Mouse (Mus musculus): ENCODE data around the gene Setd1a. TPM values are rescaled to one million over a fixed set of nuclear protein-coding genes. Genes with fewer than 3 reads are reported as not detected.
"Not testable (repeated sequence)": the region's sequence is repeated elsewhere in the genome, so short reads cannot be mapped to it uniquely, and the experiment has no call there.

The Setd1a gene
- polyA plus RNA-seq, 1 experiment from 2014 or later = 22.0 TPM

DNA sequence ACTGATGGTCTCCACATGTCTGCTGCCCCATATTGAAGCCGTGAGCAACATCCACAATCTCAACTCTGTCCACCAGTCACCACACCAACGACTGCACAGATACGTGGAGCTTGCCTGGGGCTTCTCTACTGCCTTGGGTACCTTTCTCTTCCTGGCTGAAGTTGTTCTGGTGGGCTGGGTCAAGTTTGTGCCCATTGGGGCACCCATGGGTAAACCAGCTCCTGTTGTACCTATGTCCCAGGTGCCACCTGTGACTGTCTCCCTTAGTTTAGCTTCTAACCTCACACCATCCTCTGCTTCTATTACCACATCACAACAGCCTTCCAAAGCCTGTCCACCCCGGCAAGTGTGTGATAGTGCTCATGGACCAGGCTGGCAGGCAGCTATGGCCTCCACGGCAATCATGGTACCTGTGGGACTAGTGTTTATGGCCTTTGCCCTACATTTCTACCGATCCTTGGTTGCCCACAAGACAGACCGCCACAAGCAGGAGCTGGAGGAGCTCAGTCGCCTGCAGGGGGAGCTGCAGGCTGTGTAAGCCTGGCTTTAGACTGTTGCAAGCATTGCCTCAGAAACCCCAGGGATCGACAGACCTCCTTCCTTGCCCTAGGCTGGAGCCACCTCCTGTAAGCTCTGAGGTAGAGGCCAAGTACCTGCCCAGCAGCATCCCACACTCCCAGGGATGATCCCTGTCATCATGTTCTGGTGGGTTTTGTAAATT, 2.6 kb upstream of the Setd1a start:
- peaks cover 2% of the 10 kb centered on the region; the same call in 1 of the 2 replicates for H3K4me1 ChIP-seq (ENCODE audit: control insufficient read depth, insufficient read depth, low read length)
- no peak overlapping the region for H3K9ac ChIP-seq (replicated peaks; ENCODE audit: low read length)
- WGBS = 44% methylated on average over 9 of the region's 9 CpGs
- no peaks in the 10 kb centered on the region for H3K27me3 ChIP-seq (ENCODE audit: control insufficient read depth, insufficient read depth, low read length)
- no peak overlapping the region for H3K4me3 ChIP-seq (ENCODE audit: low read depth, low read length)
- no peak overlapping the region for H3K27ac ChIP-seq (replicated peaks; ENCODE audit: low read depth, low read length)
- H3K9me3 ChIP-seq (replicated peaks; ENCODE audit: control insufficient read depth, low read length) = no peaks in the 10 kb centered on the region
- H3K4me2 ChIP-seq (ENCODE audit: low read depth, low read length) = no peak overlapping the region
- no peaks in the 10 kb centered on the region for H3K36me3 ChIP-seq (replicated peaks; ENCODE audit: control insufficient read depth, insufficient read depth, low read depth, low read length)
- no peak for ATAC-seq (replicated peaks; ENCODE audit: insufficient number of reproducible peaks, low FRiP score, low TSS enrichment, low read depth)
- DNase-seq (ENCODE audit: low spot score) = peak; percentile 77

DNA sequence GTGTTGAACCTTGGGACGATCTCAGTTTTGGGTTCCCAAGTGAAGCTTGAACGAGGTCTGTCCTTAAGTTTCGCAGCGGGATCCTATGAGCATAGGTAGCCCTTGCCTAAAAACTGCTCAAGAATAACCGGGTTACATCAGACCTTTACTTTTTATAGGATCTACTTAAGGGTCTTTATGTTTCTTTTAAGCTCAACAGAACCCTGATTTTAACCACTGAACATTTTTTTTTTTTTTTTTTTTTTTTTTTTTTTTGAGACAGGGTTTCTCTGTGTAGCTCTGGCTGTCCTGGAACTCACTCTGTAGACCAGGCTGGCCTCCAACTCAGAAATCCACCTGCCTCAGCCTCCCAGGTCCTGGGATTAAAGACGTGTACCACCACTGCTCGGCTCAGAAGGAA, 633 bp upstream of the Setd1a start:
- H3K27ac ChIP-seq (replicated peaks; ENCODE audit: low read depth, low read length); H3K9me3 ChIP-seq (replicated peaks; ENCODE audit: control insufficient read depth, low read length); H3K27me3 ChIP-seq (ENCODE audit: control insufficient read depth, insufficient read depth, low read length); H3K36me3 ChIP-seq (replicated peaks; ENCODE audit: control insufficient read depth, insufficient read depth, low read depth, low read length); ATAC-seq (replicated peaks; ENCODE audit: insufficient number of reproducible peaks, low FRiP score, low TSS enrichment, low read depth); DNase-seq (ENCODE audit: low spot score); H3K4me1 ChIP-seq (ENCODE audit: control insufficient read depth, insufficient read depth, low read length): not testable (repeated sequence)
- Histone ChIP-seq H3K9ac (replicated peaks; ENCODE audit: low read length) (peak overlapping the region; percentile 85), H3K4me3 (ENCODE audit: low read depth, low read length) (peak overlapping the region; percentile 89), H3K4me2 (ENCODE audit: low read depth, low read length) (peak overlapping the region; percentile 59)
- WGBS = 71% methylated on average over 7 of the region's 7 CpGs

DNA sequence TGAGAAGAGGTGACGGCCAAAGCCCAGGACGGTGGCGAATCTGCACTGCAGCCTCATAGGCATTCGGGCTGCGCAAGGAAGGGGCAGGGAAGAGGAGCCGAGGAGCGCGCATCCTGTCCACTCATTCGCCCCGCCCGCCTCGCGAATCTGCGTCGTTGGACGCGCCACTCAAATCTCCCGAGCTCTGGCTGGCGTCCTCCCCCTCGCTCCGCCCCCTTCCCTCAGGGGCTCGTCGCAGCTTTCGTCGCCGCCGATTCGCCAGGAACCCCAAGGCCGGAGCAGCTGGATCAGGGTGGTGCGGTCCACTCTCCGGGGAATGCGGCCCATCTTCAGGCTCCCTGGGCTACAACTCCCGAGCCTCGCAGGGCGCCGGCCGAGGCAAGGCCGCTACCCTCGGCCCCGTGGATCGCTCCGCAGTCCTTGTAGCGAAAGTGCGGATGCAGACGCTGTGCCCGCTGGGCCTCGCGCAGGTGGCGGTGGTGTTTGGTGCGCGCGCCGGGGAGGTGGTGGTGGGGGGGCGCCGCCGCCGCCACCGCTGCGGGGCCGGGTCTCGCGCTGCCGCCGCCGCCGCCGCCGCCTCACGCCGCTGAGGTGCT, 506 bp downstream of the Setd1a start:
- Histone ChIP-seq H3K4me3 (ENCODE audit: low read depth, low read length) (peak overlapping the region; percentile 89), H3K27me3 (ENCODE audit: control insufficient read depth, insufficient read depth, low read length) (no peaks in the 10 kb centered on the region), H3K9me3 (replicated peaks; ENCODE audit: control insufficient read depth, low read length) (no peaks in the 10 kb centered on the region), H3K4me1 (ENCODE audit: control insufficient read depth, insufficient read depth, low read length) (no peaks in the 10 kb centered on the region), H3K27ac (replicated peaks; ENCODE audit: low read depth, low read length) (peak overlapping the region; percentile 91), H3K36me3 (replicated peaks; ENCODE audit: control insufficient read depth, insufficient read depth, low read depth, low read length) (no peaks in the 10 kb centered on the region; the same call in none of the 2 replicates), H3K9ac (replicated peaks; ENCODE audit: low read length) (peak overlapping the region; percentile 85), H3K4me2 (ENCODE audit: low read depth, low read length) (peak overlapping the region; percentile 59)
- DNase-seq (ENCODE audit: low spot score) (peak; percentile 97), ATAC-seq (replicated peaks; ENCODE audit: insufficient number of reproducible peaks, low FRiP score, low TSS enrichment, low read depth) (peak; percentile 82)
- 0% methylated on average over 61 of the region's 70 CpGs for WGBS

DNA sequence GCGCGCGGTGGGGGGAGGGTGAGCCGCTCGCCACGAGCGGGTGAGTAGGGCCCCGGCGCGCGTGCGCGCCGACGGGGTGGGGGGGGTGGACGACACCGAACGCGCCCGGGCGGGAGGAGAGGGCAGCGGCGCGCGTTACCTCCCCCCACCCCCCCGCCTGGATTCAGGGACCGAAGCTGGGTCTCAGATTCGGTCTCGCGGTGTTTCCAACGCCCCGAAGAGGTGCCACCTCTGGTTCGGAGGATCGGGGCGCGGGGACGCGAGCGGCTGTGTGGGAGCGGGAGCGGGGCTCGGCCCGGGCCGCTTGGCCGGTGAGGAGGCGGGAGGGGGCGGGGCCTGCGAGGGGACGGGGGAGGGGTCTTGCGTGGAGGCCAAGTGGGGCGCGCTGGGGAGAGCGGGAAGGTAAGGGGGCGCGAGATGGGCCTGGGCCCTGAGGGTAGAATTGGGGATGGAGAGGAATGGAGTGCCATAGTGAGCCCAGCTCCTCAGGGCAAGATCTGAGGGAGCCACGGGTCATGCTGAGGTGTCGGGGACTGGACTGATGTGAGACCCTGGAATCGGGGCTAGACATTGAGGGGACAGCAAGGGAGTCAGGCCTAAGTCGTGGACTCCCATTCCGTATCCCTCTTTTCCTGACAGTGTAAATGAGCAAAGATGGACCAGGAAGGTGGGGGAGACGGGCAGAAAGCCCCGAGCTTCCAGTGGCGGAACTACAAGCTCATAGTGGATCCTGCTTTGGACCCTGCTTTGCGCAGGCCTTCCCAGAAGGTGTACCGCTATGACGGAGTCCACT, 1.2 kb downstream of the Setd1a start:
- Histone ChIP-seq H3K9ac (replicated peaks; ENCODE audit: low read length) (peak overlapping the region; percentile 85), H3K4me3 (ENCODE audit: low read depth, low read length) (peak overlapping the region; percentile 89), H3K4me2 (ENCODE audit: low read depth, low read length) (peak overlapping the region; percentile 69), H3K4me1 (ENCODE audit: control insufficient read depth, insufficient read depth, low read length) (no peaks in the 10 kb centered on the region), H3K36me3 (replicated peaks; ENCODE audit: control insufficient read depth, insufficient read depth, low read depth, low read length) (no peaks in the 10 kb centered on the region; the same call in none of the 2 replicates), H3K27ac (replicated peaks; ENCODE audit: low read depth, low read length) (peak overlapping the region; percentile 91), H3K27me3 (ENCODE audit: control insufficient read depth, insufficient read depth, low read length) (no peaks in the 10 kb centered on the region), H3K9me3 (replicated peaks; ENCODE audit: control insufficient read depth, low read length) (no peaks in the 10 kb centered on the region)
- WGBS = 3% methylated on average over 49 of the region's 66 CpGs
- ATAC-seq (replicated peaks; ENCODE audit: insufficient number of reproducible peaks, low FRiP score, low TSS enrichment, low read depth) = peak; percentile 29
- DNase-seq (ENCODE audit: low spot score) = peak; percentile 69

DNA sequence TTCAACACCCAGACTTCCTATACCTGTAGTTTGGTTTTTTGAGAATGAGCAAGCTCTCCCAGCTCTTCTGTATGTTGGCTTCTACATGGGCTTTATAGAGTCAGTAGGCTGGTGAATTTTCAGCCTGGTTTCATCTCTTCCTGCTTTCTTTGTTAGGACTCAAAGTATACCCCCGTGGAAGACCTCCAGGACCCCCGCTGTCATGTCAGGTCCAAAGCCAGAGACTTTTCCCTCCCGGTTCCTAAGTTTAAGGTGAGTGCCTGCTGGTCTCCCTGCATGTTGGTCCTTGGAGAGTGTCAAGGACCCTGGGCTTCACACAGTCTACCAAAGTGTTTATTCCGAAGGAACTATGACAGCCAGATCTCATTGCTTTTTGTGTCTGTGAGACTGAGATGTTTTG, 1.9 kb downstream of the Setd1a start:
- WGBS = 87% methylated on average over 4 of the region's 4 CpGs
- ATAC-seq (replicated peaks; ENCODE audit: insufficient number of reproducible peaks, low FRiP score, low TSS enrichment, low read depth) (no peak), DNase-seq (ENCODE audit: low spot score) (no peak)
- H3K4me3 ChIP-seq (ENCODE audit: low read depth, low read length) = peak overlapping the region; percentile 89
- no peaks in the 10 kb centered on the region for H3K27me3 ChIP-seq (ENCODE audit: control insufficient read depth, insufficient read depth, low read length)
- H3K9me3 ChIP-seq (replicated peaks; ENCODE audit: control insufficient read depth, low read length) = no peaks in the 10 kb centered on the region
- no peak overlapping the region for H3K27ac ChIP-seq (replicated peaks; ENCODE audit: low read depth, low read length)
- H3K4me1 ChIP-seq (ENCODE audit: control insufficient read depth, insufficient read depth, low read length) = no peaks in the 10 kb centered on the region
- H3K4me2 ChIP-seq (ENCODE audit: low read depth, low read length) = peak overlapping the region; percentile 69
- H3K9ac ChIP-seq (replicated peaks; ENCODE audit: low read length) = peak overlapping the region; percentile 85
- H3K36me3 ChIP-seq (replicated peaks; ENCODE audit: control insufficient read depth, insufficient read depth, low read depth, low read length) = no peaks in the 10 kb centered on the region; the same call in none of the 2 replicates

DNA sequence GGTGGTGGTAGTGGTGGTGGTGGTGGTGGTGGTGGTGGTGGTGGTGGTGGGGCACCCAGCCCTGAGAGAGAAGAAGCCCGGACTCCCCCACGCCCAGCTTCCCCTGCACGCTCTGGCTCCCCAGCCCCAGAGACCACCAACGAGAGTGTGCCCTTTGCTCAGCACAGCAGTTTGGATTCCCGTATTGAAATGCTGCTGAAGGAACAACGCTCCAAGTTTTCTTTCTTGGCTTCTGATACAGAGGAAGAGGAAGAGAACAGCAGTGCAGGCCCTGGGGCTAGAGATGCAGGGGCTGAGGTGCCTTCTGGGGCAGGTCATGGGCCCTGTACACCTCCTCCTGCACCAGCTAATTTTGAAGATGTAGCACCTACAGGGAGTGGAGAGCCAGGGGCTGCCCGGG, 8.8 kb downstream of the Setd1a start, which contains the start of gene Gm49388:
Gene Gm49388 (plus strand): TSS at position 301 of the 400 bp plus-strand sequence.
- no peaks in the 10 kb centered on the region for H3K27me3 ChIP-seq (ENCODE audit: control insufficient read depth, insufficient read depth, low read length)
- H3K4me3 ChIP-seq (ENCODE audit: low read depth, low read length) = no peak within 1 kb of the TSS
- no peak within 1 kb of the TSS for H3K9ac ChIP-seq (replicated peaks; ENCODE audit: low read length)
- peaks cover 28% of the 10 kb centered on the region for H3K36me3 ChIP-seq (replicated peaks; ENCODE audit: control insufficient read depth, insufficient read depth, low read depth, low read length)
- no peaks in the 10 kb centered on the region for H3K4me1 ChIP-seq (ENCODE audit: control insufficient read depth, insufficient read depth, low read length)
- WGBS = 94% methylated on average over 7 of the region's 7 CpGs
- H3K4me2 ChIP-seq (ENCODE audit: low read depth, low read length) = no peak within 1 kb of the TSS
- H3K27ac ChIP-seq (replicated peaks; ENCODE audit: low read depth, low read length) = no peak within 1 kb of the TSS
- no peak for ATAC-seq (replicated peaks; ENCODE audit: insufficient number of reproducible peaks, low FRiP score, low TSS enrichment, low read depth)
- no peaks in the 10 kb centered on the region for H3K9me3 ChIP-seq (replicated peaks; ENCODE audit: control insufficient read depth, low read length)
- DNase-seq (ENCODE audit: low spot score) = no peak

DNA sequence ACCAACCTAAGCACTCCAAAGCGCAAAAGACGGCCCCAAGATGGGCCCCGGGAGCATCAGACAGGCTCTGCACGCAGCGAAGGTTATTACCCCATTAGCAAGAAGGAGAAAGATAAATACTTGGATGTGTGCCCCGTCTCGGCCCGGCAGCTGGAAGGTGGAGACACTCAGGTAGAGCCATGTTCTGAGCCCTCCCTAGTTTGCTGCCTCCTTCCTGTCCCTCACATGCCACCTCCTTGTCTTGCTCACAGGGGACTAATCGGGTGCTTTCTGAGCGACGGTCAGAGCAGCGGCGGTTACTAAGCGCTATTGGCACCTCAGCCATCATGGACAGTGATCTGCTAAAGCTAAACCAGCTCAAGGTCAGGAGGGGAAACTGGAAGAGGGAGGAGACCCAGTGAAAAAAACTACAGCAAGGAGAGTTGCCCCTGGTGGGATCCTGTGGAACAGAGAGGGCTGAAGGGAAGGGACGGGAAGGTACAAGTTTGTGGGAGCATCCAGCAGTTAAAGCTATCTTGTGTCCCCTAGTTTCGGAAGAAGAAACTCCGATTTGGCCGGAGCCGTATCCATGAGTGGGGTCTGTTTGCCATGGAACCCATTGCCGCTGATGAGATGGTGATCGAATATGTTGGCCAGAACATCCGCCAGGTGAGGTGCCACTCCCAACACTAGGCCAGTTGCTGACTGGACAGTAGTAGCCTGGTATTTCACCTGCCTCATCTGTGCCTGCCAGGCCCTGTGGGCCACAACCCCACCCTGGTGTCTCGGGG, 20.8 kb downstream of the Setd1a start:
- no peak overlapping the region for H3K27ac ChIP-seq (replicated peaks; ENCODE audit: low read depth, low read length)
- peaks cover 30% of the 10 kb centered on the region for H3K36me3 ChIP-seq (replicated peaks; ENCODE audit: control insufficient read depth, insufficient read depth, low read depth, low read length)
- DNase-seq (ENCODE audit: low spot score) = no peak

More for the DNA sequence above, 20.8 kb downstream of the Setd1a start:
- Histone ChIP-seq H3K4me1 (ENCODE audit: control insufficient read depth, insufficient read depth, low read length) (0 out of 2 replicates have a peak, but pooled peaks cover 5% of the 10 kb centered on the region), H3K27me3 (ENCODE audit: control insufficient read depth, insufficient read depth, low read length) (no peaks in the 10 kb centered on the region), H3K9me3 (replicated peaks; ENCODE audit: control insufficient read depth, low read length) (no peaks in the 10 kb centered on the region), H3K9ac (replicated peaks; ENCODE audit: low read length) (no peak overlapping the region), H3K4me2 (ENCODE audit: low read depth, low read length) (no peak overlapping the region), H3K4me3 (ENCODE audit: low read depth, low read length) (no peak overlapping the region)
- no peak for ATAC-seq (replicated peaks; ENCODE audit: insufficient number of reproducible peaks, low FRiP score, low TSS enrichment, low read depth)
- WGBS = 90% methylated on average over 23 of the region's 23 CpGs

All from embryonic facial prominence, embryonic 11.5 days (tissue).